Mouse (Mus musculus): ENCODE data around the gene Ptafr. TPM values are rescaled to one million over a fixed set of nuclear protein-coding genes. Genes with fewer than 3 reads are reported as not detected.

Ptafr gene
- polyA plus RNA-seq (2012; ENCODE audit: low replicate concordance) = 0.28 and 1.2 TPM in 2 replicates

DNA sequence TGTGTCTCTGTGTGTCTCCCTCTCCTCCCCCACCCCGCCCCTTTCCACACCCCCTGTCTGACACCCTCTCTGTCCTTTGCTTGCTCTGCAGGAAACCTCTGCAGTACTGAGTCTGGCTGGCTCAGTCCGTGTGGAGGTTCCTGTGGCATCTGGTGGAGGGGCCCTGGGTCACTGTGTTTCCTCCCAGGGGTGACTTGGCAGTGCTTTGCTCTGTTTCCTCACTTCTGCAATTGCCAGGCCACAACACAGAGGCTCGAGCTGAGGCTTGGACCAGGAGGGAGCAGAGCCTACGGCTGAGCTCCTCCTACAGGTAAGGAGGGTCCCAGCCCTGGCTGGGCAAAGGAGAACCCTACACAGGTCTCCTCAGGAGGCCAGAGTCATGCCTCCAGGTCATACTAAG, at the start of gene Ptafr:
Gene Ptafr, plus strand, starts transcription at position 103 of the 400 bp plus-strand sequence.

DNA sequence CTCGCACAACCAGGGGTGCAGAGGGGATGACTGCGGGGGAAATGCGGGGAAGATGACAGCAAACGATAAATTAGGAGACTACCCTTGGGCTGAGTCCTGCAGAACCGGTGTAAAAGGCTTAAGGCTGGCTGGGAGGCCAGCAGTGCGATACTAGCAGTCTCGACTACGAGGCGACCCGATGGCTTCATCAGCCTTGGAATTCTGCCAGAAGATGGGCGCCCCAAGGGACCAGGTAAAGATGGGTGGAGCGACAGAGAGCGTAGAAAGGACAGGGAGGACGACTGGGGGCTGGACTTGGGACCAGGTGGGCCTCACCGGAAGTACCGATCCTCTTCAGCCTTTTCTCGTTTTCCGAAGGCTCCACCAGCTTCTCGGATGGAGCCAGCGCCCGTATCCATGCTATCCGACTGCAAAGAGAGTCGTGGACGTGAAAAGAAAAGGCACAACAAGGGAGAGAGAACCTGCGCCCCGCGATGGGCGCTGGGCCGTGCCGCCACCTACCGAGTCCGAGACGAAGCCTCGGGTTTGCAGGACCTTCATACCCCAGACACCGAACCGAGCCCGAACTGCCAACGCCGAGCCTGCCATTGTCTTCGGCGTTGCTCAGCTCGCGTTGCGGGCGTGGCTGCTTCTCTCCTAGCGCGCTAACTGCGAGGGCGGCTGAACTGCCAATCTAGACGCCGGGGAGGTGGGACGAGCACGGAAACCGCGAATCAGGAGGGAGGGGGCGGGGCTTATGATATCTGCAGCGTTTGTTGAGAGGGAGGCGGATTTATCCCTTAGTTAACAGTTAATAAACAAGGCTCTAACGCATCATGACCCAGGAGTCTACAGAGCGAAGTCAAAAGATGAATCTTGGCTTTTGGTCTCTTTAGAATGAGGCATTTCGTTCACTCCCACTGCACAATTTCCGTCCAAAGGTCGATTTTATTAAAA, 30.6 kb upstream of the Ptafr start, which contains the start of gene Atpif1:
Gene Atpif1, minus strand, starts transcription at position 679 of the 936 bp plus-strand sequence.

DNA sequence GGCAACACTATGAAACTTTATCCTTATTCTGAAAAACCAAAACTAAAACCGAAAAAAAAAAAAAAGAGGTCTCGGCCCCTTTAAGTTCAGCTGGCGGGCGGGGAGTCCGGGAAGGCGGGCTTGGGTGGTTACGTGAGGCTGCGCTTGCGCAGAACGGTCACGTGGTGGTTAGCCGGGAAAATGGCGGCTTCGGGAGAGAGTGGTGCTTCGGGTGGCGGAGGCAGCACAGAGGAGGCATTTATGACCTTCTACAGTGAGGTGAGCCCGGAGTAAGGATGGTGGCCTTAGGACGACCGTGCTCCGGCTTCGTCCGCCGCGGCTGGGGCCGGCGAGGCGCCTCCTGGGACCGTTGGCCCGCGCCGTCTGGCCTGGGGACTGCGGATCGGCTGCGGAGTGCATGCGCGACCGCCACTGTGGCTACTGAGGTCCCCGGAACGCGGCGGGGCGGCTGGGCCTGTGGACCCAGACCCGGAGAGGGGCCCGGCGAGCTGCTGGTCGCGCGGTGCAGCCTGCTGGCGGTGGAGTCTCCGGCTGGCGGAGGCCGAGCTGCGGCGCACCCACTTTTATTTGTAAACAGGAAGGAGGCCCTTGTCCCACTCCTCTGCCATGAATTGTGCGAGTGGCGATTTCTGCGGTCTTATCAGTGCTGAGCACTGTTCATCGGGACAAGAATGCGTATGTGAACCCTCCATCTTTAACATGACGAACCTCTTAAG, 28.3 kb upstream of the Ptafr start, which contains the start of gene Dnajc8:
Gene Dnajc8, plus strand, starts transcription at position 145 of the 716 bp plus-strand sequence.

Other genes starting within 250 kb of the Ptafr start
- gene Trnau1ap, start 234.5 kb upstream of the Ptafr start, polyA plus RNA-seq (2012; ENCODE audit: low replicate concordance) = 26.3 and 48.2 TPM in 2 replicates
- 33.3 and 64.5 TPM in 2 replicates for gene Rcc1, start 210.5 kb upstream of the Ptafr start, polyA plus RNA-seq (2012; ENCODE audit: low replicate concordance)
- 17.0 and 19.6 TPM in 2 replicates for gene Phactr4, start 141.6 kb upstream of the Ptafr start, polyA plus RNA-seq (2012; ENCODE audit: low replicate concordance)
- 5.3 and 6.9 TPM in 2 replicates for gene Med18, start 100.1 kb upstream of the Ptafr start, polyA plus RNA-seq (2012; ENCODE audit: low replicate concordance)
- 22.5 and 55.6 TPM in 2 replicates for gene Sesn2, start 53.6 kb upstream of the Ptafr start, polyA plus RNA-seq (2012; ENCODE audit: low replicate concordance)
- 27.0 and 119 TPM in 2 replicates for gene Atpif1, start 30.4 kb upstream of the Ptafr start, polyA plus RNA-seq (2012; ENCODE audit: low replicate concordance)
- gene Dnajc8, start 28.5 kb upstream of the Ptafr start, polyA plus RNA-seq (2012; ENCODE audit: low replicate concordance) = 29.1 and 312 TPM in 2 replicates
- 4.0 and 5.7 TPM in 2 replicates for gene Eya3, start 74.9 kb downstream of the Ptafr start, polyA plus RNA-seq (2012; ENCODE audit: low replicate concordance)
- 0.10 and 0.45 TPM in 2 replicates for gene Xkr8, start 168.5 kb downstream of the Ptafr start, polyA plus RNA-seq (2012; ENCODE audit: low replicate concordance)
- 0.50 and 0.79 TPM in 2 replicates for gene Smpdl3b, start 193.2 kb downstream of the Ptafr start, polyA plus RNA-seq (2012; ENCODE audit: low replicate concordance)
- gene Rpa2, start 204.3 kb downstream of the Ptafr start, polyA plus RNA-seq (2012; ENCODE audit: low replicate concordance) = 21.7 and 66.7 TPM in 2 replicates
- 21.8 and 43.8 TPM in 2 replicates for gene Themis2, start 232.3 kb downstream of the Ptafr start, polyA plus RNA-seq (2012; ENCODE audit: low replicate concordance)

All from leukemia stem cell, adult 10-12 weeks (primary cell).